Mouse (Mus musculus) frontal cortex, postnatal 10 days (tissue): ENCODE data around the gene Ubl7.
A peak's percentile ranks its signal among the peaks of the same experiment; 100 is the strongest.

Experiments used
- DNase-seq, 2 experiments: peaks; one replicate each; pipeline ENCODE4 v3.0.0; 2022; ENCODE audit warnings: low spot score in 2 of 2, mixed read lengths in 1 of 2

The Ubl7 gene

DNA sequence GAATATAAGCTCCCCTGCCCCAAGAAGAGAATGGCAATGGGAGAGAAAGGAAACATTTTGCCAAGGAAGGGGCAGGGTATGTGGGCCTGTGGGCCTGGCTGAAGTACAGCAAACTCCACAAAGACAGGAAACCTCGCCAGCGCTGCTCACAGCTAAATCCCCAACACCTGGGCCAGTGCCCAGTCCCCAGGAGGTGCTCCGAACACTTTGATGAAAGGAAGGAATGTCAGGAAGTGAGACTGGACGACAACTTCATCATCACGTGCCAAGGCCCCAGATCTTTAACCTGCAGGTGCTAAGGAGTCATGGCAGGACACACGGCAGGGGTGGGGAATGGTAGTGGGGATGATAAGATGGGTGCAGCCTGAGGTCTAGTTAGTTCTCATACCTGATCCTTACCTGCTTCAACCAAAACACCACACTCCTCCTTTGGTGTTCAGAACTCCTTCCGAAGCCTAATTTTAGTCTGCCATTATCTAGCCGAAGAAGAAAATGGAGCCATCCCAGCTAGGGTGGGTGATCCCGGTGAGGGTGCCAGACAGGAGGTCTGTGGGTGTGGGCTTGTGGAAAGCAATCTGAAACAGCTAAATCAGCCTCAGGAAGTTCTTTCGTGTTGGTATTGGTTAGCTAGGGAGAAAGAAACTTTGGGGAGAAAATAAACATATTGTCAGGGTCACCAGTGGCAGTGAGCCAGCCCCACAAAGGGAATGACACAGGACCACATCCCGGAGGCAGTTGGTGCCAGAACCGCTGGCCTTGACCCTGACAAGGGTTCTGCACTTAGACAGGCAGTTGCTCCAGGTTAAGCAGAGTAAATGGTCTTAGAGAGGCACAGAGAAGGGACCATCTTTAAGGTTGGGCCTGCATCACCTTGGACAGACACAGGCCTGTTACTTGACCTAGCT lies 54.8 kb downstream of the Ubl7 start:
- no peak for DNase-seq

DNA sequence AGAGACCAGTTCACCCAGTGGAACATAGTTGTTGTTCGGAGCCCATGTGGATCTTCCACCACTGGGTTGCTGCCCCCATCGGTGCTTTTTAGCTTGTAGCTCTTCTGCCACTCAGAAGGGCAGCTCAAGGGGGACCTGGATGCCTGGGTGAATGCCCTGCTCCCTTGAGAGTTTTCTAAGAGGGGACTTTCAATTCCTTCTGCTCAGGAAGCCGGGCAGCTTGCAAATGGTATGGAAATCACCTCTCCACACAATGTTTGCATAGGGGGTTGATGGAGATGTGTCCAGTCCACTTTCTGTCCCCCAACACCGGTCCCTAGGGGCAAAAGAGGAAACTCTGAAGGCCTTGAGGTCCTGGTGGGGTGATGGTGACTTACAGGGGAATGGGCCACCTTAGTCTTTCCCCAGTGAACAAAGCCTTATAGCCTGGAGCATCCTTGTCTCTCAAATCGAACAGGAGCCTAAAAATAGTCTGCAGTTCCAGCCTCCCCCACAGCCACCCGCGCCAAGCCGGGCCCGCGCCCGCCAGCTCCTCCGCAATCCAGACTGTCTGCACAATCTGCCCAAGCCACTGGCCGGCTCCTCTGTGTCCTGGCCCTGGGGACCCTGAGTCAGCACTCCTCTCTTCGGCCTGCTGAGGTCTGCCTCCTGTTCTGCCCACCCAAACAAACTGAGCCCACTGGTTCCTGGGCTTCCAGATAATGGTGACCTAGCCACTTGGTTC lies 56.6 kb downstream of the Ubl7 start:
- DNase-seq, result peak in 1 of 2 experiments; percentile 45

DNA sequence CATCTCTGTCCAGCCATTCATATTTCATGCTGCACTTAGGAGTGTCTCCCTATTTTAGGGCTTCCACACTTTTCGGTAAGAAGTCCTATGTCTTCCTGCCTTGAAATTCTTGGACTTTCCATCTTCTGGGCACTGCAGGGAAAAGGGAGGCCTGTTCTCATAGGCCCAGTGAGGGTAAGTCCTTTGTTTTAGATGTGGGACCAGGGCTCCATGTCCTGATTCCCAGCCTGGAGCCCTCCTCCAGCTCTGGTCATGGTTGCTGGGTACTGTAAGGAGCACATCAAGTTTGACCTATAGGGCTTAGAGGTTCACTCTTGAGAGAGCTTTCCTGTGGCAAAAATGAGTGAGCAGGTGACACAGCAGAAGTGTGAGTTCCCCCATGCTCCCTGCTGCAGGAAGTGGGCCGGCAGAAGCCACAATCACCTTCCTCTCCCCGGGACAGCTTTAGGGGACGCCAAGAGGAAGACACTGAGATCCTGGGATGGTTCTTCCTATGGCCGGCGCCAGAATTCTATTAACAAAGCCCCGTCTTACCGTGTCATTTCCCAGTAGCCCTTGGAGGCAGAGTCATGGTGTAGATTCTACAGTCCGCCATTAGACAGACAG lies 57.5 kb downstream of the Ubl7 start:
- no peak for DNase-seq

GRCm38 (mm10) chr9:57968783-57969542 lies 58.2 kb downstream of the Ubl7 start:
- DNase-seq, result no peak

GRCm38 (mm10) chr9:57969736-57970495 lies 59.1 kb downstream of the Ubl7 start:
- DNase-seq, result no peak

DNA sequence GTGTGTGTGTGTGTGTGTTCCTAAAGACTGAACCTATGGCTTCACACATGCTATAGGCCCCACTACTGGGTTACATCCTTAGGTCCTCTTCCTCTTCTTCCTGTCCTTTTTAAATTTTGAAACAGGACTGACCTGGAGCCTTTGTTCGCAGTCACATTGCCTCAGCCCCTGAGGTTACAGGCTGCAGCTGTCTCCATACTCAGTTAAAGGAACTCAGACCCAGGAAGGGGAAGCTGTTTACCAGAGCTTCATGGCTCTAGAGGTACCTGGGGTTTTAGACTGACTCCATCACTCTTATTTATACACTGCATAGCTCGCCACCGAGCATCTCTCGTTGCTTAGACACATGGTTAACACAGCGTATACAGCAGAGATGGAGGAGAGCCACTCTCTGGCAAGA lies 60.6 kb downstream of the Ubl7 start:
- DNase-seq, result no peak

- DNase-seq, result no peak
These were observed 61.4 kb downstream of the Ubl7 start for GRCm38 (mm10) chr9:57972141-57972591.

- DNase-seq, result no peak
These were observed 62.1 kb downstream of the Ubl7 start for GRCm38 (mm10) chr9:57972776-57973439.

- DNase-seq, result no peak
These were observed 62.8 kb downstream of the Ubl7 start for GRCm38 (mm10) chr9:57973440-57974066.

DNA sequence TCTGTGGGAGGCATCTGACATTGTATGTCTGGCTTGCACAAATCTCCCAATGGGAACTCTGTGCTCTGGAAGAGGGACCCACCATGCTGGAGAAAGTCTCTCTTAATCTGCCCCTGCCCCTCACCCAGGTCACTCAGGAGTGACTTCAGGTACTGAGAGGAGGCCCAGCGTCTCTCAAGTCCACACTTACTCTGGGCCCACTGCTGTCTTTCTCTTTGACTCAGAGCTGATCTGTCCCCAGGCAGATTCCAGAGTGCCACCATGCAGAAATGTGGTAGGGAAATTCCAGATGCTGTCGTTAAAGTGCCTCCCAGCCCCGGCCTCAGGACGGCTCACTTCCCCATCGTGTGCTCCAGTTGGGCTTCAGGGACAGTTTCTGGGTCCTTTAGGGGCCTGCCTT lies 63.4 kb downstream of the Ubl7 start:
- DNase-seq, result no peak

DNA sequence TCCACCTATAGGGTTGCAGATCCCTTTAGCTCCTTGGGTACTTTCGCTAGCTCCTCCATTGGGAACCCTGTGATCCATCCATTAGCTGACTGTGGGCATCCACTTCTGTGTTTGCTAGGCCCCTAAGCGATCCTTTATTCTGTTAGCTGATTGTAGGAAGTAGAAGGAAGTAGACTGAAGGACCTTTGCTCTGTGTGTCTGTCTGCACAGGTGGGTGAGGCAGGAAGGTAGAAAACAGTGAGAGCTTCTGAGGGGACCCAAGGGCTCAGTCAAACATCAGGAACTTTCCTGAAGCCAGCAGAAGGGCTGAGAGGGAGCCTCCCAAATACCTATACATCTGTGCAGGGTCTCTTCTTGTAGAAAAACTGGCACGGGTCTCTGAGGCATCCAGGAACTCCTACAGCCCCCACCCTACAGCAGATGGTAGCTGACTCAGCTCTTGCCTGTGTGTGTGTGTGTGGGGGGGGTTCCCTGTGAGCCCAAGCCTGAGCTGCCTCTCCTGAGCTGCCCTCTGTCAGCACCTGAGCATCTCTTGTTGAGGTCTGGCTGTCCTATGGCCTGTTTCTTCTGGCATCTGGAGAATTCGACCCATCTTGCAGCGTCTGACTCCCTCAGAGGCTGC lies 64.5 kb downstream of the Ubl7 start:
- DNase-seq, result no peak

DNA sequence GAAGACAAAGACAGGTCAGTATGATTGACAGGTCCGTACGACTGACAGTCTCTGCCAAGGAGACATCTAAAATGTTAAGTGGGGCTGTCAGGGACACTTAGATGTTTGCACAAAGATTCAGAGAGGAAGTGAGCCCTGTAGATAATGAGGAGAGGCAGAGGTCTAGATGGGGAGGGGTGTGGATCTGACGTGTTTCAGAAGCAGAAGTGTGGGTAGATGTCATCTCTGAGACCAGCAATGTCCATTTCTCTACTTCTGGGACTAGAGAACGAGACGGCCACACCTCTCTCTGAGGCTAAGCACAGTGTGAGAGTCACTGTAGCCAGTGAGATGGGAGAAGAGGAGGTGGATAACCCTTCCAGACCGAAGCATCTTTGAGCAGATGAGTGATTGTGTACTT lies 67.2 kb downstream of the Ubl7 start:
- DNase-seq, result no peak

- no peak for DNase-seq
These were observed 68.1 kb downstream of the Ubl7 start for GRCm38 (mm10) chr9:57978858-57979257.
